Mouse (Mus musculus) heart, adult 8-10 months (tissue): ENCODE measurements around the gene Ly6g6e. TPM values are rescaled to one million over a fixed set of nuclear protein-coding genes. Genes with fewer than 3 reads are reported as not detected.
A peak's percentile ranks its signal among the peaks of the same experiment; 100 is the strongest.
"Not testable (repeated sequence)": the region's sequence is repeated elsewhere in the genome, so short reads cannot be mapped to it uniquely, and the experiment has no call there.

Source experiments
- DNase-seq: peaks from one replicate; pipeline ENCODE4 v3.0.0; 2022; ENCODE audit warnings: low spot score
- total RNA-seq, 4 experiments: library from RNA; stranded (reverse); gene quantifications; 2 replicates each; pipeline ENCODE4 v1.2.4; 2022

Gene Ly6g6e
- total RNA-seq, 4 experiments from 2014 or later, result not detected

DNA sequence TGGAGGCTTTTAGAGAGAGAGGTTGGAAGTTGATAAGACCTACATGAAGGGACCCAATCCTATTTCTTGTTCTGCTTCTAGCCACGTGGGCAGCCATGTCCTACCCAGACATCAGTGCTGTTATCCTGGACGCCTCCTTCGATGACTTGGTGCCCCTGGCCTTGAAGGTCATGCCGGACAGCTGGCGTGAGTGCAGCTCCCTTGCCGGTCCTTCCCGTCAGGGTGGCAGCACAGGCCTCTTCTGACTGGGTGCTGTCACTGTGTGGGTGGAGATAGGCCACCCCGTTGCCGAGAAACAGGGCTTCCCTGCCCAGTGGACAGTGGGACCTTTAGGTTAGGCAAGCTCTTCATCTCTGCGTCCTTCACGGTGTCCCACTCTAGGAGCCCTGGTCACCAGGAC is 24.5 kb downstream of the Ly6g6e start:
- DNase-seq, result no peak

DNA sequence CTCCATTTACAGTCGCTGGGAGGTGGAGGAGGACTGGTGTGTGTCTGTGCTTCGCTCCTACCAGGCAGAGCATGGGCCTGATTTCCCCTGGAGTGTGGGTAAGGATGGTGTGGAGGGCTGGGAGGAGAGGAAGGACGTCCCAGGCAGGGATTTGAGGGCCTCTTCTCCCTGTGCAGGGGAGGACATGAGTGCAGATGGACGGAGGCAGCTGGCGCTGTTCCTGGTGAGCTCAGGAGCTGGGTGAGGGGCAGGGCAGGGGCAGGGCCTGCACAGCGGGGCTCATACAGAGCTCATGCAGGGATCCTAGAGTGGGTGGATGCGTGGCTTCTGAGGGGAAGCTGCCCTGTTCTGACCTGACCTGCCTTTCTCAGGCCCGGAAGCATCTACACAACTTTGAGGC is 25.6 kb downstream of the Ly6g6e start:
- DNase-seq, result no peak

DNA sequence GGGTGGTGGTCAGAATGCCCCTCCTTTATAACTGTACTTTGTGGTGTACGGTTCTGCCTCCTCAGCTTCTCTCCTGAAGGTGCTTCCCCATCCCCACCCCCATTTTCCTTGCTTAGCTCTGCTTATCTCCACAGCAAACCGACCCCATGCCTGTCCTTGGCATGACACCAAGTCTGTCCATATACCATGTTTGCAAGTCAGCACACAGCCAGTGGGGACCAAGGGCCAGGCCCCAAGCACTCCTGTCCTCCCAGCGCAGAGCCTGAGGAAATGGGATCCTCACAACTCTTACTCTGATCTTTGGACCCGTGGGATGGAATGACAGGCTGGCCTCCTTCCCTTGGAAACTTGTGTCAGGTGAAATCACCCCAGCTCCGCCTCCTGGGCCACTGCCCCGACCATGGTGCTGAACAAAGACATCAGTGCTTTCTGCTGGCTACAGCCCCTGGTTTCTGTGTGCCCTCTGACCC is 26.6 kb downstream of the Ly6g6e start:
- no peak for DNase-seq

DNA sequence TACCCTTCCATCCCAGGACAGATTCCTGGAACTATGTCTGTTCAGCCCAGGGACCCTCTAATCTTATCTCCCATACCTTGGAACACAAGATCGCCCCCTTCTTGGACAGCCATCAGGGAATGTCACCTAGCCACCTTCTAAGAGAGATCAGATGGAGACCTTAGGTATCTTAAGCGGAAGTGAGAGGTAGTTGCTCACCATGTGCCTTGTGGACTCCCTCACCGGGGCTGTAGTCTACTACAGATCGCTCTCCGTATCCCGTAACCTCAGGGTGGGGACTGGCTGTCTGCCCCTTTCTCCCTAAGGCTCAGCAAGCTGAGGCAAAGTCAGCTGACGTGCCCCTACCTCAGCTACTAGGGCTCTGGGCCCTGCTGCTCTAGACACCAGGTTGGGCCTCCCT is 27.4 kb downstream of the Ly6g6e start:
- no peak for DNase-seq

DNA sequence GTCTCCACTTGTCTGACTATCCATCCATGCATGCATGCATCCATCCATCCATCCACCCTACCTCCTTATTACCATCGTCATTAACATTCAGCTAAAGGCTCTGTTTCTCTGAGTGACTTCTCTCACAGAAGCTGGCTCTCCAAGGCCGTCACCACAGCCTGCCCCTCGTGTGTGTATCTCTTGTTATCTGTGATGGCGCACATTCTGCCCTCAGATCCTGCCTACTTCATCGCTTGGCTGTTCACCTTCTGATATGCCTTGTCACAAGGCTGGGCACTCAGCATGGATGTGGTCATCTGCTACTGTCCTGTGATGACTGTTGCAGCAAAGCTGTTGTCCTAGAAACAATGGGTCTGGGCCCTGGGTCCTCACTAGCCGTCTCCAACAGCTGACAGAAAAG is 28.1 kb downstream of the Ly6g6e start:
- no peak for DNase-seq

DNA sequence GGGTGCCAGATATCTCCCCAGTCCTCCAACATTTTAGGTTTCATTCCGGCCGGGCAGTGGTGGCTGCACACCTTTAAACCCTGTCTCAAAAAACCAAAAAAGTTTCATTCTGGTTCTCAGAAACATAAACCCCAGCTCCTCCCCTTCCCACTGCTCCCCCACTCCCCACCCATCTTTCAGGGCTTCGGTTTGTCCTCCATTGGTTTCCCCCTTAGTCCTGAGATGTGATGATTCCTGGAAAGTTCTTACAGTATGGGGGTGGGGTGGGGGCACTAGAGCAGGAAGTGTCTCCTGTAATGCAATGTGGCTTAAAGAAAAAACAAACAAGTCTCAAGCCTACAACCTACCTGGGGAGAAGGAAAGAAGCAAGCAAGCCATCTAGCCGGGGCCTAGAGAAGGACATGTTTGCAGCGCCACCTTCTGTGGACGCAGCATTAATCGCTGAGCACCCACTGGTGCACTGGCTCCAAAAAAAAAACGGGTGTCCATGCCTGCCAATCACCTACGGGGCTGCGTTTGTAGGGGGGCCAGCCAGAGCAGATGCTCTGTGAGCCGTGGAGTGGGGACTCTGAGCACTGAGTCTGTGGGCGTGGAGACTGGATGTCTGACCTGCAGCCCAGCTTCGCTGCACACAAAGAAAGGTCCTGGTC is 29.2 kb downstream of the Ly6g6e start:
- DNase-seq, result no peak

DNA sequence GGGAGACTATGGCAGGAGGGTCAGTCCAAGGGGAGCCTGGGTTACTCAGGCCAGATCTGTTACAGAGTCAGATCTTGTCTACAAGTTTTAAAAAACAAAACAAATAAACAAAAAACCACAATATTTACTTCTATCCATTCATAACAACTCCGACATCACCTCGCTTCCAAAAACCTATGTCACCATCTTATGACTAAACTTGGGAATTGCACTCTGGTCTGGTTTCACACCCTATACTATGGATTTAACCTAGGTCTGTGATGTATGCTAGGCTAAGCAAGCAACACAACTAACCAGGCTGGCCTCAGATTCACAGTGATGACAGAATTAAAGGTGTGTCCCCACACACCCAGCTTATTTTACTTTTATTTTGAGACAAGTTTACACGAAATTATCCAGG is 29.8 kb downstream of the Ly6g6e start:
- no peak for DNase-seq

DNA sequence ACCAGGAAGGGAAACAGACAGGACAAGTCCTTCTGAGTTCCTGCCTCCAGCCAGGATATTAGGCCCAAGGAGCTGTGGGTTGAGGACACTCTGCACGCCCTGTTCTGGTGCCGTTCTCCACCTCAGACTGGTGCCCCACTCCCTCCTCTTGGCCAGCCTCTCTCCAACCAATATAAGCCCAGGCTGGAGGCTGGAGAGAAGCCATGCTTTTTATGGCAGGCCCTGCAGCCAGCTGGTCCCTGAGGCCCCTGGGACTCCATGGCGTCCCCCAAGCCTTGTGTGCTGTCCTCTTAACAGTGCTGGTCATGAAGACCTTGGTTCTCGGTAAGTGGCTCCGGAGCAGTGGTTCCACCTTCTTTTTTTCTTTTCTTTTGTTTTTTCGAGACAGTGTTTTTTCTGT is 31.4 kb downstream of the Ly6g6e start, which contains the start of gene Ly6g5c:
Gene Ly6g5c (plus strand): TSS at position 183 of the 400 bp plus-strand sequence.
- no peak for DNase-seq

DNA sequence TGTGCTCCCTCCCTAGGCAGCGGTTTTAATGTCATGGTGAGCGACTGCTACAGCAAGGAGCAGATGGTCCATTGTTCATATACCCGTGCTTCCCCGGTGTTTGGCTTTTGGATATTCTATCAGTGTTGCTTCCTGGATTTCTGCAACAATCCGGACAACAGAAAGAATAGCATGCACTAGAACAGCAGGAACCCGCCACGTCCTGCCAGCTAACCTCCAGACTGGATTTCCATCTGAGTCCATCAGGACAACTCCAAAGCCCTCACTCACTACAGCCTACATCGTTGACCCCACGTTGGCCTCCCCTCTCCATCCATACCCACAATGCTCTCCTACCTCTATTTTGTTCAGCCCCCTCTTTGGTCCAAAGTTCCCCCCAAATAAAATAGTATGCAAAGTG is 35.1 kb downstream of the Ly6g6e start:
- no peak for DNase-seq

DNA sequence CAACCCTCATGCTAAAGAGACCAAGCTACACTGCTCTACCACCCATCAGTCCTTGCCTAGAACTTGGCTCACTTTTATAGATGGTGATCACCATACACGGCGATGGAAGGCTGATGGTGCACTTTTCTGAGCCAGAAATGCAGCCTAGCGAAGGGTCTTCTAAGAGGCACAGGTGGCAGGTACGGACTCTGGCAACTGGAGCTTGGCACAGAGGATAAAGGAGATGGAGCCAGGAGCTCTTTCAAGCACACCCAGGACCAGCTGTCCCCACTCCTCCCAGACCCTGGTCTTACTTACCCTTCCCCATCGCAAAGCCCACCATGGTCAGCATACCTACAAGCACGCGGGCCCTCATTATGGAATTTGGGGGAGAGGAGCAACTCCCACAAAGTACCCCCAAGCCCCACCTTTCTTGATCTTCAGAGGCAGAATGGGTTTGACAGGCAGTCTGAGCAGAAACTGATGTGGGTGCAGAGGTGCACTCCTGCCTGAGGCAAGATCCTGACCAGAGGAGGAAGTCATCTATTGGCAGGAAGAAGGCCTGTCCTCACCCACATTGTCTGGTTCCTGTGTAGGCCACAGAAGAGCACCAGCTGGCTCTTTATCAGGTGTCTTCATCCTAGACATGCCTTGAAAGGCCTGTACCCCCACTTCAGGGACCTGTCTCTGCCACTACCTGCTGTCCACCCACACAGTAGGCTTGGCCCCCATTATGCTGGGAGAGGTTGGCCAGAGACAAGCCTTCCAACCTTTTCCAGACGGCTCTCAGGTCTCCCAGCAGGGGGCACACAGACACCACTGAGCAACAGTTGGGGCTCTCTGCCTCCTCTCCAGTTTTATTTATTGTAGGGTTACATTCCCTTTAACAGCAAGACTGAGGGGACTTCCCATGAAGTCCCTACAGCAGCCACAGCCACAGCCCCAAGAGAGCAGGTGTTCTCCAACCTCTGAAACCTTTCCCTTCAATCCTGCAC is 38.6 kb downstream of the Ly6g6e start, which contains the start of gene Ly6g5b:
Gene Ly6g5b (minus strand): TSS at position 383 of the 974 bp plus-strand sequence.
- no peak for DNase-seq

DNA sequence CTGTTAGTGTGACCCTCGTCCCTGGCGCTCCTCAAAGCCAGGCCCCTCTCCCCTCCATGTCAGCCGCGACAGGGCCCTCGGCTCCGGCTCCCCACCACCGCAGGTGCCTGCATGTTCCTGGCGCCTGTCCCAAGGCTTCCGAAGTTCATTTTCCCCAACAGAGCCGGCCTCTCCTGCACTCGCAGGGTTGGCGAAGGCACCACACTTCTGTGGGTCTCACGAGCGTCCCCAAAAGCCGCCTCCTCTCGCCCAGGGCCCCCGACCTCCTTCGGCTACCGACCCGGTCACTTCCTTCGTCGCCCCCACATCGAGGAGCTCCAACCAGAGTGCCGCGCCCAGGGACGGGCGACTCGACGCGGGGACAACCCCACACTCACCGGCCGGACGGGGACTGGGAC is 44.0 kb downstream of the Ly6g6e start:
- peak; percentile 16 for DNase-seq

DNA sequence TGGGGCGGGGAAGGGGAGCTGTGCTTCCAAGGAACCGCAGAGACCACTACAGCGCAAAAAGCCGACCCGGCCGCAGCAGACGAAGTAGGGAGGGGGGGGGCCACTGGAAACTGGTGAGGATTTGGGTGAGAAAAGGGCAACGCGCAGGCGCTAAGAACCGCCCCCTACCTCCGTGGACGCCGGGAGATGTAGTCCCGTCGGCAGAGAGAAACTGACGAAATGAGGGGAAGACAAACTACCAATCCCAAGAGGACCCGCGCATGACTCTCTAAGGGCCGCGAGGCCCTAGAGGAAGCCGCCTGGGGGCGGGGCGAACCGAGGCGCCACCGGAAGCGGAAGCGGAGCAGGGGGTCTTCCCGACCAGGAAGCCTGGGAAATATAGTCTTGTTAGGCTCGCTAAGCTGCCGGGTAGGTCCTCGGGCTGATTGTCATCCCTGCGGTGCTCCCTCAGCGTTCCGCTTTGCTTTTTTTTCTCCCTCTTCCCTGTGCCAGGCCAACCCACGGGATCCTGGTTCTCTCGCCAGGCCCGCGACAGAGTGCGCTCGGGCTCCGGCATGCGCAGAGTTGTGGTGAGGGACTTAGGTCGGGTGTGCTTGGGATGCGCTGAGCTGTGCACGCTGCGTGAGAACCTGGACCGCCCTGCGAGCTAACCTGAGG is 44.6 kb downstream of the Ly6g6e start, which contains the start of gene Gpank1:
Gene Gpank1 (plus strand): TSS at position 313 of the 657 bp plus-strand sequence.
- DNase-seq, result peak; percentile 98

DNA sequence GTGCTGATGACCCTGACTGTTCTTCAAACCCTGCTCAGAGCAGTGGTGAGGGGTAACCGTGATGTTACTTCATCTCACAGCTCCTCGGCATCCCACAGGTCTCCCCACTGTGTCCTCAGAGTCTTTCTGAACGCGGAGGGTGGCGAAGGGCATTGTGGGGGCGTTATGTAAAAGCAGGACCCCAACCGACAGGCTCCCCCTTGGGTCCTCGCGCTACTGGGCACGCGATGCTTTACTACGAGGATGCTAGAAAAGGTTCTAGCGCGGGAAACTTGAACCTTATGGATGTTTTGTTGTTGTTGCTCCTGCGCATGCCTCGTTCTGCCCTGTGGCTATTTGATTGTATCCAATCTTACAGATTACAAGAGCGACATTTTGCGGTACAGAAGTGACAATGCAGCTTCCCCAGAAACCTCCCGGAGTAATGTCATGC is 45.2 kb downstream of the Ly6g6e start, which contains the start of gene Csnk2b:
Gene Csnk2b (minus strand): TSS at position 183 of the 433 bp plus-strand sequence.
- peak; percentile 36 for DNase-seq

DNA sequence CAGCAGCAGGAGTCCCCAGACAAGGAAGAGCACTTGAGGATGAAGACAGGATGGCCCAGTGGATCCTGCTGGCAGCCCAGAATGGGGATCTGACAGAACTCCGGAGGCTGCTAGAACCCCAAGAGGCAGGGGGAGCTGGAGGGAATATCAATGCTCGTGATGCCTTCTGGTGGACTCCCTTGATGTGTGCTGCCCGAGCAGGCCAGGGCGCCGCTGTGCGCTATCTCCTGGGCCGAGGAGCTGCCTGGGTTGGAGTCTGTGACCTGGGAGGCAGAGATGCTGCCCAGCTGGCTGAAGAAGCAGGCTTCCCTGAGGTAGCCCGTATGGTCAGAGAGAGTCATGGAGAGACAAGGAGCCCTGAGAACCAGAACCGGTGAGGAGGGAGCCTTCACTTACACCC is 46.6 kb downstream of the Ly6g6e start:
- DNase-seq, result not testable (repeated sequence)

DNA sequence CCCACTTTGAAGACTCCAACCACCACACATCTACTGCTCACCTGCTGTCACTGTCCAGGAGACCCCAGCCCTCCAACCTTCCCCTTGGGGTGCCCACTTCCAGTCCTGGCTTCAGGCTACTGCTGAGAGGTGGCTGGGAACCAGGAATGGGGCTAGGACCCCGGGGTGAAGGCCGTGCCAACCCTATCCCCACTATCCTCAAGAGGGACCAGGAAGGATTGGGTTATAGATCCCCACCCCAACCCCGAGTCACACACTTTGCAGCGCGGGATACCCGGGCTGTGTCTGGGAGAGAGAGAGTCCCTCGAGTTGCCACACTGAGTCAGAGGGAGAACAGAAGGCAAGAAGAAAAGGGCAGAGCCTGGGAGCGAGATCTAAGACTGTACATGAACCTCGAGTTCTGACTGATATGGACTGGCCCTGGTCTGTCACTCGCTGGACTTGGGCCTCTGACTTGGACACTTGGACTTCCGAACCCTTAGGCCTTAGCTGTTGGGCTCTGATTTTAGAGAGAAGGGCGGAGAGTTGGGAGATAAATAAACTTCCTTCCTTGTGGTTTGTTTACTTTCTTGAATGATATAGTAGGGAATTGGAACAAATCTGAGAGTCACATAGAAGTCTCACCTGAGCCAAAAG is 47.7 kb downstream of the Ly6g6e start:
- DNase-seq, result not testable (repeated sequence)

DNA sequence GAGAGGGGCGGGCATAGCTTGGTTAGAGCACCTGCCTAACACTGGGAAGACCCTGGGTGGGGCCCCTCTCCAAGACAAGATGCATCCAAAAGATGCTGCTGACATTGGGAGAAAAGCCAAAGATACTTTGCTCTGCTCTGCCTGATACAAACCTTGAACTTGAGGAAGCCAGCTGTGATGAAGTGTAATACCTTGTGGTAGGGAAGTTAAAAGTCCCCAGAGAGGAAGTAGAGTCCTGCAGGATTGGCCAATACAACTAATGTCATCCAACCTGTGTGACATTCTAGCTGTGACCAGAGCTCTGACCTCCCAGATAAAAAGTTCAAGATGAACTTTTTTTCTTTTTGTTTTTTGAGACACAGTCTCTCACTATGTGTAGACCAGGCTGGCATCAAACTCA is 48.4 kb downstream of the Ly6g6e start:
- DNase-seq, result no peak

DNA sequence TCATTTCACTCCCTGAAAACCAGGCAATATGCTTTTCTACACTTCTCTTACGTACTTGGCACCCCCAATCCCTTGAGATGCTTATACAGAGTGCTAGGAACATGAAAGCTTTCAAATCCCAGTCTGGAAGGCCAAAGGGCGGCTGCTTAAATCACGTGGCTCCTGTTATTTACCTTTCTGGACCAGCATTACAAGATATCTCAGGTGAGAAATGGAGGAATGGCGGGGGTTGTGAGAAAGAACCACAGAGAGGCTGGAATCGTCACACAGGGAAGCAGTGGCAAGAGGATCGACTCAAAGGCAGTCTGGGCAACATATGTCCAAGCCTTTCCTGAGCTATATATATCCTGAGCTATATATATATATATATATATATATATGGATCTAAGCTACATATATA is 48.9 kb downstream of the Ly6g6e start:
- DNase-seq, result no peak

DNA sequence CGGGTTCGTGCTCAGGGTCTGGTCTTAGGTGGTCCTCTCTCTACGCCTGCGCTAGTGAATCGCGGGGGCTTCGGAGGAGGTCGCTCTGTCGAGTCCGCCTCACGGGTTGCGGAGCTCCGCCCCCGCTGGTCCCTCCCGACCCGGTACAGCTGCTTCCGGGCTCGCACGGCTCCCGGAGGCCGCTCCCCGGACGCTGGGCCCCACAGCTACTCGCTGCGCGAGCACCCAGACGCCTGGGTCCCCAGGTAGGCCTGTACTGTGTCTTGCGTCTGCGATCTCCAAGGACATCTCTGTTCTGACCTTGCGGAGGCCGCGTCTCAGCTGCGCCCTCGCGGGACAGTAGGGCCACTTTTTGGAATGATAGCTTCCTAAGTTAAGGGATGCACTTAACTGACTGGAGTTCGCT is 49.5 kb downstream of the Ly6g6e start, which contains the start of gene D17H6S53E:
Gene D17H6S53E (plus strand): TSS at position 168 of the 406 bp plus-strand sequence.
- DNase-seq, result peak; percentile 72

DNA sequence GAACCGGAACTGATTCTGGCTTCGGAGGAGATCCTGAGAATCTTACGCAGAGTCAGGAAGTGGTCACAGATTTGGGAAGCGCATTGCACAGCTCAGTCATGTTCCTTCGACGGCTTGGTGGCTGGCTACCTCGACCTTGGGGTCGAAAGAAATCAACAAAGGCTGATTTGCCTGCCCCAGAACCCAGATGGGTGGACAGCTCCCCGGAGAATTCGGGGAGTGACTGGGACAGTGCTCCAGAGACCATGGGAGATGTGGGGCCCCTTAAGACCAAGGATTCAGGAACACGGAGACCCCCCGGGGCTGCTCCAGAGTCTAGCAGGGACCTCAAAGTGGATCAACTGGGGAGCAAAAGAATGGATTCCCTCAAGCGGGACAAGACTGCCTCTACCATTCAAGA is 50.3 kb downstream of the Ly6g6e start:
- no peak for DNase-seq
